Mouse (Mus musculus): Measurements from ENCODE around the gene Coq8a. TPM values are rescaled to one million over a fixed set of nuclear protein-coding genes. Genes with fewer than 3 reads are reported as not detected.

Gene Coq8a
- 10 to 100 TPM in 1 of 2 experiments, 1 to 10 TPM in 1; 8.7 to 10.1 TPM for total RNA-seq (2023)

GRCm38 (mm10) chr1:180198959-180199714, at the start of gene Coq8a:
Gene Coq8a, minus strand, starts transcription at chr1:180199602.

Other genes with a start within 250 kb of the Coq8a start
- gene Cdc42bpa, start 239.1 kb downstream of the Coq8a start, total RNA-seq (2023): 1 to 10 TPM; 3.6 to 4.5 TPM
- 10 to 100 TPM; 30.7 to 33.2 TPM for gene Psen2, start 63.8 kb upstream of the Coq8a start, total RNA-seq (2023)
- gene Itpkb, start 130.9 kb upstream of the Coq8a start, total RNA-seq (2023): 10 to 100 TPM; 55.6 to 57.2 TPM

All from monocyte, adult 59 days (primary cell).